Mouse (Mus musculus) central nervous system, embryonic 11.5 days (tissue): ENCODE results near the gene Inha. TPM values are rescaled to one million over a fixed set of nuclear protein-coding genes. Genes with fewer than 3 reads are reported as not detected.

Experiments used
- polyA plus RNA-seq: library from polyadenylated mRNA; depleted of rRNA; stranded (reverse); fragments of >200 nt; gene quantifications from 2 replicates; pipeline ENCODE4 v1.2.3, GENCODE M21; 2012; rRNA removed

Inha gene
- polyA plus RNA-seq = 19.5 and 20.7 TPM in 2 replicates

GRCm38 (mm10) chr1:75507006-75507405 is at the start of gene Inha:
Gene Inha, plus strand, starts transcription at chr1:75507077.

GRCm38 (mm10) chr1:75478916-75479634 is 27.8 kb upstream of the Inha start, which contains the start of the genes Chpf and Tmem198:
Gene Chpf, minus strand, starts transcription at chr1:75479307.
Gene Tmem198, plus strand, starts transcription at chr1:75479532.

GRCm38 (mm10) chr1:75505956-75506831 is 683 bp upstream of the Inha start, which contains the start of gene Obsl1:
Gene Obsl1, minus strand, starts transcription at chr1:75506452.

GRCm38 (mm10) chr1:75521321-75522031 is 14.6 kb downstream of the Inha start, which contains the start of gene Stk11ip:
Gene Stk11ip, plus strand, starts transcription at chr1:75521529.

GRCm38 (mm10) chr1:75545965-75546956 is 39.4 kb downstream of the Inha start, which contains the start of gene Slc4a3:
Gene Slc4a3, plus strand, starts transcription at chr1:75546266.

Other genes with a start within 250 kb of the Inha start
- gene Ptprn, start 242.6 kb upstream of the Inha start, polyA plus RNA-seq = 11.9 and 13.4 TPM in 2 replicates
- 9.7 and 17.3 TPM in 2 replicates for gene Resp18, start 228.7 kb upstream of the Inha start, polyA plus RNA-seq
- 102 and 138 TPM in 2 replicates for gene Dnpep, start 189.1 kb upstream of the Inha start, polyA plus RNA-seq
- gene Des, start 146.7 kb upstream of the Inha start, polyA plus RNA-seq = 5.1 and 15.4 TPM in 2 replicates
- gene Speg, start 131.8 kb upstream of the Inha start, polyA plus RNA-seq = 40.6 and 51.1 TPM in 2 replicates
- gene Gmppa, start 71.1 kb upstream of the Inha start, polyA plus RNA-seq = 50.2 and 71.7 TPM in 2 replicates
- gene Asic4, start 56.6 kb upstream of the Inha start, polyA plus RNA-seq = 12.8 and 13.3 TPM in 2 replicates
- 29.6 and 30.3 TPM in 2 replicates for gene Chpf, start 27.8 kb upstream of the Inha start, polyA plus RNA-seq
- 9.1 and 16.2 TPM in 2 replicates for gene Tmem198, start 27.5 kb upstream of the Inha start, polyA plus RNA-seq
- 96.8 and 109 TPM in 2 replicates for gene Obsl1, start 625 bp upstream of the Inha start, polyA plus RNA-seq
- 32.0 and 34.6 TPM in 2 replicates for gene Stk11ip, start 14.5 kb downstream of the Inha start, polyA plus RNA-seq
- 47.3 and 55.0 TPM in 2 replicates for gene Slc4a3, start 39.2 kb downstream of the Inha start, polyA plus RNA-seq